Mouse (Mus musculus): ENCODE measurements around the gene Gm1330. TPM values are rescaled to one million over a fixed set of nuclear protein-coding genes. Genes with fewer than 3 reads are reported as not detected.

The Gm1330 gene
- polyA plus RNA-seq (2015; fragmentation: Illumina TruSeq; extraction: RNeasy Lipid Tissue Mini Kit (QIAGEN cat#74804); ENCODE audit: insufficient read depth, low replicate concordance), result not detected

GRCm38 (mm10) chr2:149003151-149003550 is at the start of gene Gm1330:
Gm1330 (minus strand) TSS chr2:149003251.

GRCm38 (mm10) chr2:149017137-149017536 is 14.1 kb upstream of the Gm1330 start, which contains the start of gene Gm10750:
Gm10750 (minus strand) TSS chr2:149017237.

Other genes starting within 250 kb of the Gm1330 start
- gene Cst11, start 231.8 kb downstream of the Gm1330 start, polyA plus RNA-seq (2015; fragmentation: Illumina TruSeq; extraction: RNeasy Lipid Tissue Mini Kit (QIAGEN cat#74804); ENCODE audit: insufficient read depth, low replicate concordance), result not detected
- not detected for gene 8030411F24Rik, start 221.2 kb downstream of the Gm1330 start, polyA plus RNA-seq (2015; fragmentation: Illumina TruSeq; extraction: RNeasy Lipid Tissue Mini Kit (QIAGEN cat#74804); ENCODE audit: insufficient read depth, low replicate concordance)
- not detected for gene Cst12, start 213.9 kb downstream of the Gm1330 start, polyA plus RNA-seq (2015; fragmentation: Illumina TruSeq; extraction: RNeasy Lipid Tissue Mini Kit (QIAGEN cat#74804); ENCODE audit: insufficient read depth, low replicate concordance)
- gene Cst8, start 204.5 kb downstream of the Gm1330 start, polyA plus RNA-seq (2015; fragmentation: Illumina TruSeq; extraction: RNeasy Lipid Tissue Mini Kit (QIAGEN cat#74804); ENCODE audit: insufficient read depth, low replicate concordance), result not detected
- not detected for gene Cst13, start 183.2 kb downstream of the Gm1330 start, polyA plus RNA-seq (2015; fragmentation: Illumina TruSeq; extraction: RNeasy Lipid Tissue Mini Kit (QIAGEN cat#74804); ENCODE audit: insufficient read depth, low replicate concordance)
- gene Cst9, start 168.1 kb downstream of the Gm1330 start, polyA plus RNA-seq (2015; fragmentation: Illumina TruSeq; extraction: RNeasy Lipid Tissue Mini Kit (QIAGEN cat#74804); ENCODE audit: insufficient read depth, low replicate concordance), result not detected
- gene 9230104L09Rik, start 138.2 kb downstream of the Gm1330 start, polyA plus RNA-seq (2015; fragmentation: Illumina TruSeq; extraction: RNeasy Lipid Tissue Mini Kit (QIAGEN cat#74804); ENCODE audit: insufficient read depth, low replicate concordance), result not detected
- 519 TPM for gene Cst3, start 127.6 kb downstream of the Gm1330 start, polyA plus RNA-seq (2015; fragmentation: Illumina TruSeq; extraction: RNeasy Lipid Tissue Mini Kit (QIAGEN cat#74804); ENCODE audit: insufficient read depth, low replicate concordance)
- gene Gm10750, start 14.0 kb upstream of the Gm1330 start, polyA plus RNA-seq (2015; fragmentation: Illumina TruSeq; extraction: RNeasy Lipid Tissue Mini Kit (QIAGEN cat#74804); ENCODE audit: insufficient read depth, low replicate concordance), result not detected

Measured in spleen, adult 10 weeks (tissue).